Mouse (Mus musculus) ovary, adult 18-20 months (tissue): Measurements from ENCODE around the gene Zfp672.
"Not testable (repeated sequence)": the region's sequence is repeated elsewhere in the genome, so short reads cannot be mapped to it uniquely, and the experiment has no call there.

ENCODE experiments used
- DNase-seq: peaks from one replicate; pipeline ENCODE4 v3.0.0; 2022; ENCODE audit warnings: low spot score, mixed read lengths

Zfp672 gene

GRCm38 (mm10) chr11:58330276-58331148 lies at the start of gene Zfp672, which contains the start of gene Sh3bp5l:
TSS of gene Zfp672 (minus strand) at chr11:58330339.
TSS of gene Sh3bp5l (plus strand) at chr11:58330724.
- DNase-seq = peak; percentile 86

DNA sequence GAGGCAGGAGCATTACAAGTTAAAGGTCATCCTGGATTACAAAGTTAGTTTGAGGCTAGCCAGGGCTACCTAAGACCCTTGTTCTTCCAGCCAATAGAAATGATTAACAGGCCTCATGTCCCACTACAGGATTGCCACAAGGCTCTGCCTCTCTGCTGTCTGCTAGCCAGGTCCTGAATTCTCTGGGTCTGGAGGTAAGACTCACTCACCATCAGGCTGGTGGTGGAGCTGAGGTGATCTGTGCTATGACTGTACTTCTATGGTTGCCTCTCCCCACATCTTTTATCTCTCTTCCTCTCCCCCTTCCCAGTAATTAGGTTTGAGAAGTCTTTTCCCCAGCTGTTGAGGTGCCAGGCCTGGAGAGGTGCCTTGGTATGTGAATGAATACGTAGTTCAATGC lies 49.4 kb upstream of the Zfp672 start:
- no peak for DNase-seq

GRCm38 (mm10) chr11:58378763-58379278 lies 48.7 kb upstream of the Zfp672 start, which contains the start of gene Lypd8:
TSS of gene Lypd8 (plus strand) at chr11:58379043.
- DNase-seq = no peak

DNA sequence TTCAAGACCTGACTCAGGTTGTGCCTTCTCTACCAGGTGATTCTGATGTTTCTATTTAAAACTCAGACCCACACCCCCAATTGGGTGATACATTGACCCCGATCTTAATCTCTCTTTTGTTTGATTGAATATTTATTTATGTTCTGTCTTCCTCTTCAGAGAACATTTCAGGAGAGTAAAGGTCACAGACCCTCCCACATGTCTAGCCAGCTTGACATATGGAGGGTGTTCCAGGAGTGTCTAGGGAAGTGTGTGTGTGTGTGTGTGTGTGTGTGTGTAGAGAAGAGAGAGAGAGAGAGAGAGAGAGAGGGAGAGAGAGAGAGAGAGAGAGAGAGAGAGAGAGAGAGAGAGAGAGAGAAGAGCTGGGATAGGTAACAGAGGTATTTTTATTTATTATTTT lies 47.5 kb upstream of the Zfp672 start:
- DNase-seq = no peak

GRCm38 (mm10) chr11:58377273-58377672 lies 47.1 kb upstream of the Zfp672 start:
- no peak for DNase-seq

- not testable (repeated sequence) for DNase-seq
Observed at GRCm38 (mm10) chr11:58366191-58366590, 36.1 kb upstream of the Zfp672 start.

DNA sequence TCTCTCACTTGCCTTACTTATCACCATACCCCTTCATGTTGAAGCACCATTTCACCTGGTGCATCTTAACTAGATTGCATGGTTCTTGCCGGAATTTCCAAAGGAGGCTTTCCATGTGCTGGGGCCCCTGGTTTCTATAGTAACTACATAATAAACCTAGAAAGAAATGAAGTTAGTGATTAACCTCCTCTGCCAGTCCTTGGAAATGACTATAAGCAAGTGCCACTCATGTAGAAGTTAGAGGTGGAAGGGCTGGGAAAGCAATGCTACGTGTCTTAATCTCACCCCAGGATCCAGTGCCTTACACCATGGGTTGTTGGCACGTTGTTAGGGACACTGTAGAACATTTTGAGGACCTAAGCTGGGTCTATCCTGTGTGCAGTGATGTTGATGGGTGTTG lies 34.3 kb upstream of the Zfp672 start:
- no peak for DNase-seq

DNA sequence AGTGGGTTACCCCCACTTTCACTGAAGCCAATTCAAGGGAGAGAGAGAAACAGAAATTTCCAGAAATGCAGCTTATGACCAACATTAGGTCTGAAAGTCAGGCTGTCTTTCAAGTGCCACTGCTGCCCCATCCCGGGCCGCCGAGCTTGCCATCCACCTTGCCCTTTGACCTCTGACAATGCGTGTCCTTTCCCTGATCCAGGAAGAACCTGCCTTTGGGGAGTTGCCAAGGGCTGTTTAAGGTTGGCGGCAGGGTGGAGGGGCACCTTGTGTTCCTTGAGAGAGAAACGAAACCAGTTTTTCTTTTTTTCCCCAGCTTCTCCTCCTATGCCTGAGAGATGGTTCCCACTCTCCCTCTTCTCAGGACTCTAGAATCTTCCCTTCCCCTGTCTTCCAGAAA lies 32.4 kb upstream of the Zfp672 start:
- not testable (repeated sequence) for DNase-seq

- DNase-seq = no peak
Observed at GRCm38 (mm10) chr11:58357844-58358534, 27.9 kb upstream of the Zfp672 start.

DNA sequence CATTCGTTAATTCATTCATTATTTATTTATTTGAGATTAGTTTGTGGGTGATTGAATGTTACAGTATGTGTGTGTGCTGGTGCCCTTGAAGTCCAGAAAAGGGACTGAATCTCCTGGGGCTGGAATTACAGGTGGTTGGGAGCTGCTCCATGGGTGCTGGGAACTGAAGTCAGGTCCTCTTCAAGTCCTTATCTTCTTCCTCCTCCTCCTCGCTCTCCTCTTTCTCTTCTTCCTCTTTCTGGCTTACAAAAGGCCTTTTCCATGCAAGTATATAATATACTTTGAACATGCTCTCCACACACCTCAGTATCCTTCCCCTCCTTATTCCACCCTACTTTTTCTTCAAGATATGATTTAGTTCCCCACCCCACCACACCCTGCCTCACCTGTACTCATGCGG lies 26.9 kb upstream of the Zfp672 start:
- no peak for DNase-seq

DNA sequence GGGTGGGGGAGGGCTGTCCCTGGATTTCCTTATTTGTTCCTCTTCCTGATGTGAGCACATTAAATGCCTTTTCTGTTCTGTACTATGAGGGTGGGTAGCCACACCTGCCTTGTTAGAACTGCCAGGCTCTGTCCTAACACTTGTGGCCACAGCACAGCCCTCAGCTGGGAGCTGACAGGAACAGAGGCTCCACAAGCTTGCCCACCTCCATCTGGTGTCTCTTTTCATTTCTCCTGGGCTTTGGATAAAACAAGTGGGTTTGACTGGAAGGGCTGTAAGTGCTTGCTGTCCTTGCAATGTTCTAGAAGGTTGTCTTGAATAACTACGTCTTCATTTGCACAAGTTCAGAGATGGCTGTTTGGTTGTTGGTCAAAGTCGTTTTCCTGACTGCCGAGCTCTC lies 24.8 kb upstream of the Zfp672 start:
- no peak for DNase-seq

DNA sequence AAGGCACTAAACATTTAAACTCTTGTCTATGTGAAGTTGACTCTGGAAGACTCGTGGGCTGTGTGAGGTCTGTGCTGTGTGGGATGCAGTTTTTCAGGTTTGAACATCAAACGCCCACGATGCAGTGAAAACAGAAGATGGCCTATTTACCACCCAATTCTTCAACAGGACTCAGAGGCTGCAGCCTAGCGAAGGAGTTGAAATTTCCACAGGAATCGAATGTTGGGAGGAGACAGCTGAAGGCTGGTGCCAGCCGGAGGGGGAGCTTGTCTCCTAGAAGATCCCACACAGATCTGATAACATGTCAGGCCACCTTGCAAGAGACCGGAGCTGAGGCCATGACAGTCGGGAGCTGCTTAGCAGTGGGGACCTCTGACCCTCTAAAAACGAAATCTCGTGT lies 24.3 kb upstream of the Zfp672 start:
- no peak for DNase-seq

DNA sequence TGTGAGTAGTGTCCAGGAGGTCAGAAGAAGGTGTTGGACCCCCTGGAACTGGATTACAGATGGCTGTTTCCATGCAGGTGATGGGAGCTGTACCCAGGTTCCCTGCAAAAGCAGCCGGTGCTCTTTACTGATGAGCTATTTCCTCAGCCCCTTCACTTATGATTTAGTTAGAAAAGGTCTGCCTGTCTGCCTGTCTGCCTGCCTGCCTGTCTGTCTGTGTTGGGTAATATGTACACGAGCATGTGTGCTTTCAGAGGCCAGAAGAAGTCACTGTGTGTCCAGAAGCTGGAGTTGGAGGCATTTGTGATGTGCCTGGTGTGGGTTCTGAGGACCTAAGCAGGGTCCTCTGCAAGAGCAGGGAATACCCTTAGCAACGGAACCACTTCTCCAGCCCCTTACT lies 23.6 kb upstream of the Zfp672 start:
- DNase-seq = no peak

GRCm38 (mm10) chr11:58352681-58353548 lies 22.8 kb upstream of the Zfp672 start:
- no peak for DNase-seq

GRCm38 (mm10) chr11:58351179-58351578 lies 21.0 kb upstream of the Zfp672 start:
- no peak for DNase-seq

DNA sequence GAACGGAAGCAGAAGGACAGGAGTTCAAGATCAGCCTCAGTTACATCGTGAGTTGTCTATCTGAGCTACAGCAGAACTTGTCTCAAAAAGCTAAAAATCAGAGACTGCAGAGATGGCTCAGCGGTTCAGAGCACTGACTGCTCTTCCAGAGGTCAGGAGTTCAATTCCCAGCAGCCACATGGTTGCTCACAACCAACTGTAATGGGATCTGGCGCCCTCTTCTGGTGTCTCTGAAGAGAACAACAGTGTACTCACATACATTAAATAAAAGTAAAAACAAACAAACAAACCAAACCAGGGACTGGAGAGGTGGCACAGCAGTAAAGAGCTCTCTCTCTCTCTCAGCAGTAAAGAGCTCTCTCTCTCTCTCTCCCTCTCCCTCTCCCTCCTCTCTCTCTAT lies 20.5 kb upstream of the Zfp672 start:
- no peak for DNase-seq

GRCm38 (mm10) chr11:58346745-58347144 lies 16.6 kb upstream of the Zfp672 start:
- no peak for DNase-seq

- DNase-seq = peak; percentile 70
Observed at GRCm38 (mm10) chr11:58334746-58335145, 4.6 kb upstream of the Zfp672 start.

- no peak for DNase-seq
Observed at GRCm38 (mm10) chr11:58331546-58331945, 1.4 kb upstream of the Zfp672 start.

GRCm38 (mm10) chr11:58331149-58331495 lies 983 bp upstream of the Zfp672 start:
- no peak for DNase-seq

DNA sequence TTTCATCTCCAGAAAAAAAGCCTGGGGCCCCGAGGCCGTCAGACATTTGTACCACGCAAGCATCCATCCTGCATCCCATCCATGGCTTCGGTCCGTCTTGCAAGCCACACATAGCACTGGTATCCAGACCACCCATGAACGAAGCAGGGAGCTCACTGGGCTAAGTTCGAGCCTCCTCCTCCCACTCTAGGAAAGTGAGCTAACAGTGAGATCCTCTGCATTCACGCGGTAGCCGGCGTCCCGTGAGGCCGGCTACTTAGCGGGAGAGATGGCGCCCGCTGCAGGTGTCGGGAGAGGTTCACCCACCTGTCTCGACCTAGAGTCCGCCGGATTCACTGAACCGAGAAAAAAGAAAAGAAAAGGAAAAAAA lies 248 bp downstream of the Zfp672 start:
- DNase-seq = no peak

DNA sequence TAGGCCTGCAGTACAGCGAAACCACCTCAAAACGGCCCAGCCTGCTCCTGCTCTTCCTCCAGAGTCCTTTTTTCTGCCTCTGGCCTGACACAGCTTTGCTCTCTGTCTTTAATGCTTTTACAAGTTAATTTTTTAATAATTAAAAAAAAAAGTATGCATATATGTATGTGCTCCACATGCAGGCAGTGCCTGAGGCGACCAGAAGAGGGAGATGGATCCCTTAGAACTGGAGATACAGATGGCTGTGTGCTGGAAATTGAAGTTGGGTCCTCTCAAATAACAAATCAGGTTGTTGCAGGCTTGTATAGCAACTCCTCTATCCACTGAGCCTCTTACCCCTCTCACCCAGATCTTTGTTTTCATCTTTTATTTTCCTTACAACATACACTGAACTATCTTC lies 3.4 kb downstream of the Zfp672 start:
- DNase-seq = no peak
